Mouse (Mus musculus): Measurements from ENCODE around the gene Tmprss4.

Gene Tmprss4

DNA sequence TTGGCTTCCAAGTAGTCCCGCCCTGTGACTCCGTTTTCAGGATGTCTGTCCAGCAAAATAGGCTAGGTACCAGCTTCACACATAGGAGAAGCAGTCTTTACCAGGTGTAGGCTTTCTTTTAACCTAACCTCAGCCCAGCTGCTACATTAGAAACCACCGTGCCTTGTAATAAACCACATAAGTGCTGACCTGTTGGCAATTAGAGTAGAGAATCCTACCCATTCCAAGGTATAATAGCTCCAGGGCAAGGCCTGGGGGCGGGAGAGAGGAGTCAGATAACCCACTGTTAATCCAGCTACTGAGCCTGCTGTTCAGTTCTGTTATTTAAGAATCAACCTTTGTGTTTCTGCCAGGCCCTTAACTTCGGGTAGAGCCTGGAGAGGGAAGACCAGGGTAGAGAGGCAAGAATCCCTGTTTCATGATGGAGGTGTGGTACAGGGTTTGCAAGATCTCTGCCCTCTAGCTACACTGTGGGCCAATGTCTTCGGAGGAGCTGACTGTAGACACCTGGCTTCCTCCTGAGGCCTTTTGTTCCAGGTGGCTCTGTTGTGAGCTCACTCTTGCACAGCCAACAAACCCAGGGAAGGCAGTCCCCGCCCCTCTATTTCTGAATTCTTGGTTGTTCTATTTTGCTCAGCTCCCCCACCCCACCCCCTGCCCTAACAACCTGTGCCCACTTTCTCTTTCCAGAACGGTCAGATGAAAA is 7.6 kb downstream of the Tmprss4 start:
- DNase-seq (ENCODE audit: low spot score): no peak

DNA sequence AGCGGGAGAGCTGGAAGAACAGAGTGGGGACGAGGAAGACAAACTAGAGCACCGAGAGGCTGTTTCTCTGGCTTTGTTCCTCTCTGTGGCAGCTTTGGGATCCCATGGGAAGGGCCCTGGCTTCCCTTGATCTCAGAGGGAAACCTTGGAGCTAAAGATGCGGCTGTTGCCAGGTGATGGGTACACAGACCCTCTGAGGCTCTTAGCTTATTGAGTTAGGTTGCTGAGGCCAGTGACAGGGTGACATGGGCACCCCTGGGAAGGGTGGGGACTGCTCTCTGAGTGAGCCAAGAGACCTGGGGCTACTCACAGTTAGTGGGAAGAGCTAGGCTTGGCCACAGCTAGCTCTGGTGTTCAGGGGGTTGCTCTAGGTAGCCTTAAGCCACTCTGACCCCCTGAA is 8.4 kb downstream of the Tmprss4 start:
- no peak for DNase-seq (ENCODE audit: low spot score)

DNA sequence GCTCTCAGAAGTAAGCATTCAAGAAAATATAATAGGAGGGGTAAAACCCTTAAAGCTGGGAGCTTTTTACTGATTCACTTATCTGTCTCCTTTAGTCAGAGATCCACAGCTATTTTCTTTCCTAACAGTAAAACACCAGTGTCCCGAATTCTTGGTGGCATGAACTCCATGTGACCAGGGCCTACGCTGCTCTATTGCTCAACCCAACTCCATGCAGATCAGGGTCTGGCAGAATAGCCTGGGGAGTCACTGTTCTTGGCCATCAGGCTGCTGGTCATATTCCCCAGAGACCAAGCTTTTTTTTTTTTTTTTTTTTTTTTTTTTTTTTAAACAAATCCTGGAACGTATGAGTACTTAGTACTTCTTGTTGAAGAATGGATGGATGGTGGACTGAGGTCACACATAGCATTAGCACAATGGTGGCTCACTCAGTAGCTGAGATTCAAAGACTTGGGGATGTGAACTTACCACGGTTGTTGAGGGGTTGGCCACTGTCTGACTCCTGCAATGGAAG is 14.2 kb downstream of the Tmprss4 start:
- DNase-seq (ENCODE audit: low spot score): no peak

DNA sequence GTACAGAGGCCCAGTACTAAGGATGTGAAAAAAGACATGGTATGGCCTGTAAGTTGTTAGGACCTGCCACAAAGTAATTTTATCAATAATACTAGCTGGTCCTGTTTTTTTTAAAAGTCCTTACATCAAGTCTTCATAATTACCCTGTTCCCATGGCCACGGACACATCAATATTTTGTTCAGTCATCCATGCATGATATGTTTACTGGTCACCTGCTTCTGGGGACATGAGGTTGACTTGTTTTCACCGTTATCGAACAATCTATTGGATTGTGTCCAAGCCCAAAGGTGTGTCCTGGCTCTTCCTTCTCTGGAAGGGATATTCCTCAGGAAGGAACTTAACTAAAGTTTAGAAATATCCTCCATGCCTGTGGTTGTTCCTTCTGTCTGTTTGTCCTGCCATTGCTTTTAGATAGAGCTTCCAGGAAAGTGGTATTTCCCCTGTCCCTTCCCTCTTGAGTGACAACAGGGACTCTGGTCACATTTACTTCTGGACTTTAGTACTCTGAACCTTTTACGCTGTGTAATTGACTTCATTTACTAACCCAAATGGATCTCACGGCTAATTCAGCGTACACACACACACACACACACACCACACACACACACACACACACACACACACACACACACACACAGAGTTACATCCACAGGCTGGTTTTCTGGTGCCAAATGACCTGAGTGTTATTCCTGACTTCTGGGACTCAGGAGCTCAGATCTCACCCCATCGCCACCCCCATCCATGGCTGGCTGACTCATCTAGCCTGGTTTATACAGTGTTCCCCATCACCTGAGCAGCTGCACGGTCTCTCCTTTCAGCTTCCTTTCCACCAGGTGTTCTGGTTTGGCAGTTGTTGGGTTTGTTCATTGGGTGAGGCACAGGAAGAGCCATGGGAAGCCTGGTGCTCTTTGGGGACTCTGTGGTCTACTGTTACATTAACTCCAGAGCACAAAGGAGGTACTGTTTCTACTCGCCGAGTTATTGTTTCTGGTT is 15.0 kb downstream of the Tmprss4 start:
- DNase-seq (ENCODE audit: low spot score): no peak

DNA sequence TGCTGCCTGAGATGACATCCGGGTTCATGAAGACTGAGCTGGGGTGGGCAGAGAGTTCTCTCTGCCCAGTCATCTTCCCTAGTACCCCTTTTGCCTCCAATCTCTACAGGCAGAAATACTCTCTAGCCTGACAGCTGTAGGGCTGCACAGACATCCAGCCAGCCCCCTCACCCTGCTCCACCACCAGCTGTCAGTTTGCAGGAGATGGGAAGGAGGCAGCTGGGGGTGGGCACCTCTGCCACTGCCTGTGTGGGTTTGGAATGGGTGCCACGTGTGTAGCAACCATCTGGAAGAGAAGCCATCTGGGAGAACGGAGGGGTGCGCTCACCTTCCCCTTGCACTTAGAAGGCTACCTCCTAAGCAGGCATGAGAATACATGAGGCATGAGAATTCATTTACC is 18.6 kb downstream of the Tmprss4 start:
- no peak for DNase-seq (ENCODE audit: low spot score)

- no peak for DNase-seq (ENCODE audit: low spot score)
Measured at GRCm38 (mm10) chr9:45183266-45183665, 20.6 kb downstream of the Tmprss4 start.

GRCm38 (mm10) chr9:45182521-45182920 is 21.4 kb downstream of the Tmprss4 start:
- DNase-seq (ENCODE audit: low spot score): no peak

DNA sequence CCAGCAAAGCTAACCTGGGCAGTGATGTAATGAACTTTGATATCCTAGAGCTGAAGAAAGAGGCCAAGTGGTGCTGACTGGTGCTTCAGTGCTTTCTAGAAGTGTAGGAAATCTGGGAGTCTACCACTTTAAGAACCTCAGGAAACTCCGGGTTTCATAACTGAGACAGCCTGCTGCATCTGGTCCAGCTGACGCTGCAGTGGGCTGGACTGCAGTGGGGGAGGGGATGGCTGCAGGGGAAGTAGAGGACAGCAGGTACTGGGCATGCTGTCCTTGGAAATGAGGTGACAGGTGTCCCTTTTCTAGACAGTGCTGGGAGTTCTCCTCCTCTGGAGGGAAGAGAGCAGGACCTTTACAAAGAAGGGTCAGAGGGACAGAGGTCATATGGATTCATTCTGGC is 22.1 kb downstream of the Tmprss4 start, which contains the start of gene BC049352:
Gene BC049352, plus strand, starts transcription at position 238 of the 400 bp plus-strand sequence.
- no peak for DNase-seq (ENCODE audit: low spot score)

GRCm38 (mm10) chr9:45179282-45179681 is 24.6 kb downstream of the Tmprss4 start:
- DNase-seq (ENCODE audit: low spot score): no peak

GRCm38 (mm10) chr9:45173475-45173874 is 30.4 kb downstream of the Tmprss4 start:
- no peak for DNase-seq (ENCODE audit: low spot score)

GRCm38 (mm10) chr9:45171073-45171610 is 32.8 kb downstream of the Tmprss4 start:
- DNase-seq (ENCODE audit: low spot score): no peak

DNA sequence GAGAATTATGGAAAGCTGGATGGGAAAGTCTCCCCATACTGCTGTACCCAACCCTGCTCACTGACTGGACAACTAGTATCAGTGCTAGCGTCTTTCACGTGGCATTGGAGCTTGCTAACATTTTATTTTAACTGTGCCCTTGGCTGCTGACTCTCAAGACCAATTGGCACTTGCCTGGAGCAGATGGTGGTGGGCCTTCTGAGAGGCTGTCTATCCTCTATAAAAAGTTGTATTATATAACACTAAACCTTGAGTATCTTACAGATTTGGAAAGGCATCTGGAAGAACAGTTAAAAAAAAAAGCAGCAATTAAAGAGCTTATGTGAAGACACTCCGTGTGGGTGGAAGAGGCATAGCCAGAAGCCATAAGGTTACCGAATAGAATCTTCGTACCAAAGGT is 33.7 kb downstream of the Tmprss4 start:
- DNase-seq (ENCODE audit: low spot score): no peak

DNA sequence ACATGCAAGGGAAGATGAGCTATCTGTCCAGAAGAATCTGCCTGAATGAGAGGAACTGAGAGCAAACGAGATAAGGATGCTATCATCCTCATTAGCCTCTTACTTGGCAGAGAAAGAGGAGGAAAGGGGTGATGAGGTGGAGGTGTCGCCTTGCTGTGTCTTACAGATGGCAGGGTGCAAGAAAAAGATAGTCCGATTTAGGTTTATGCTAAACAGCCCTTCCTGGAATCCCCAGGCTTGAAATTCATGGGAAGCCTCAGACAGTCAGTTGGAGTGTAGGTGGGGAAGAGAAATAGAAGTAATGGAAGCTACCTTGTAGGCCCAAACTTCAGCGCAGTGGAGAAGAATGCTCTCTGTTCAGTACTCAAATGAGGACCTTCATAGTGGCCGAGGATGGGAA is 36.0 kb downstream of the Tmprss4 start:
- DNase-seq (ENCODE audit: low spot score): no peak

DNA sequence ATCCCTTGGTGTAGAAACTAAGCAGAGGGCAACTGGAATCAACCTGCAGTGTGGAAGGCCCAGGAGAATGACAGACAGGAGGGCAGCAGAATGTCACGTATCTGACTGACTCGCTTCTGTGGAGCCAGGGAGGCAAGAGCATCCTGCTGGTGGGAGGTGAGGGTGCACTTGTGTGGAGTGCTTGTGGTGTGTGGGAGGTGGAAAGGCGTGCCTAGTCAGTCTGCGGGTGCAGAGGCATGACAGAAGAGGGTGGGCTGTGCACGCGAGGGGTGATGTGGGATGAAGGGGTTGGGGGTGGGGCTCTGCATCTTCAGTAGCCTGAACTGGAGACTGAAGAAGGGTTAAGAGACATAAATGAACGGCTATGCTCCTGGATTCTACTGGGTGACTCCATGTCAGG is 50.5 kb downstream of the Tmprss4 start:
- no peak for DNase-seq (ENCODE audit: low spot score)

DNA sequence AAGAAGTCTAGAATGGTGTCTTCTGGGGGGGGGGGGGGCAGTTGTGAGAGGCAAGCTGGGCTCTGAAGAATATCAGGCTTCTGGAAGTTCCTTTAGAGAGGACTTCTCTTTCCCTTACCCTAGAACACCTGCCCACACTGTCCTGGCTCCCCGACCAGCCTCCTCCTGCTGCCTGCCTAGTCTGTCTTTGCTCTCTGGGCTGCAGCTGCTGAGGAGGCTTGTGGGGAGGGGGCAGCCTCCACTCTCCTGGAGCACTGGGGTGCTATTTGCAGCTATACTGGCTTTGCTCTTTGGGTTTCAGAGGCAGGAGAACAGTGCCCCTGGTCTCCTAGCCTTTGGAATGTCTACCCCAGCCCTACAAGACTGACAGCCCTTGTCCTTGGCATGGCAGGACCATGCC is 53.0 kb downstream of the Tmprss4 start:
- no peak for DNase-seq (ENCODE audit: low spot score)

DNA sequence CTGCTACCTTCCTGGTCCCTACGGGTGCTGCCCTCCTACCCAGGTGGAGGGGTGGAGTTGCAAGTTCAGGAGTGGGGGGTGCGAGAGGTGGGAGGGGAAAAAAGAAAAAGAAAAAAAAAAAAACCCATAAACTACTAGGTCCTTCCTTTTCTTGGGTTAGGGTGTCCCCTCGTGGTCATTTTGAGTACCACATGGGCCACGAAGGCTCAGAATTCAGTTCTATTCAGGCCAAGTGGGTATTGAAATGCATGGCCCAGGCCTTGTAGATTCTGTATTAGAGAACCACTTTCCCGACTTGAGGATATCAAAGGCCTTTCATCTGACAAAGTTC is 57.7 kb downstream of the Tmprss4 start:
- DNase-seq (ENCODE audit: low spot score): no peak

DNA sequence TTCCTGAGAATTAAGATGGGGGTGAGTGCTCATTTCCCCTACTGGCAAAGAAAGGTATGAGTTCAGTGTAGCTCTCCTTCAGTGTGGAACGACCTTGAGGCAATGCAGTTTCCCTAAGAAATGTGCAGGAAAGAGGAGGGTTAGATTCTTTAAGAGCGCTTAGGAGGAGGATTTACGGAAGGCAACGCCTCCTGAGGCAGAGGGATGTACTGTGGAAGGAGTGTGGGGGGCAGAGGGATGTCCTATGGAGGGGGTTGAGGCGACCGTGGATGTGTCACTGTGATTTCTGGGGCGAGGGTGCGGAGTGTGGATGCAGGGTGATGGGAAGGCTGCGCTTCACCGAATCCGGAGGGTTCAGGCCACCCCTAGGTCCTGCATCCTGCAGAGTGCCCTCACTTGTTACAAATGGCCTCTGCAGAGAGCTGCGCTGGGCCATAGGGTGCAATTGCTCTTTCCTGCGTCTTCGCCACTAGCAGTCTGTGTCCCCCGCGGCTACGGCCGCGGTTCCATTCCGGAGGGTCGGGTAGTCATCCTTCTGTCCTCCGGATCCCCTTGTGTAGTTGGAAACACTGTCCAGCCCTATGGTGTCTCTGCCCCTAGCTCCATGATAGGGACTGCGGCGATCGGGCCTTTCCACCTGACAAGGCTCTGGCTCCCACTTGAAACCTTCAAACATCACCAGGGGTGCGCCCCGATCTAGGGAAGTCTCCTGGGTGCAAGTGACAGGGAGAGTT is 58.2 kb downstream of the Tmprss4 start:
- no peak for DNase-seq (ENCODE audit: low spot score)

- no peak for DNase-seq (ENCODE audit: low spot score)
Measured at GRCm38 (mm10) chr9:45142686-45143085, 61.2 kb downstream of the Tmprss4 start.

GRCm38 (mm10) chr9:45140945-45141344 is 62.9 kb downstream of the Tmprss4 start:
- no peak for DNase-seq (ENCODE audit: low spot score)

- DNase-seq (ENCODE audit: low spot score): no peak
Measured at GRCm38 (mm10) chr9:45139082-45139481, 64.8 kb downstream of the Tmprss4 start.

DNA sequence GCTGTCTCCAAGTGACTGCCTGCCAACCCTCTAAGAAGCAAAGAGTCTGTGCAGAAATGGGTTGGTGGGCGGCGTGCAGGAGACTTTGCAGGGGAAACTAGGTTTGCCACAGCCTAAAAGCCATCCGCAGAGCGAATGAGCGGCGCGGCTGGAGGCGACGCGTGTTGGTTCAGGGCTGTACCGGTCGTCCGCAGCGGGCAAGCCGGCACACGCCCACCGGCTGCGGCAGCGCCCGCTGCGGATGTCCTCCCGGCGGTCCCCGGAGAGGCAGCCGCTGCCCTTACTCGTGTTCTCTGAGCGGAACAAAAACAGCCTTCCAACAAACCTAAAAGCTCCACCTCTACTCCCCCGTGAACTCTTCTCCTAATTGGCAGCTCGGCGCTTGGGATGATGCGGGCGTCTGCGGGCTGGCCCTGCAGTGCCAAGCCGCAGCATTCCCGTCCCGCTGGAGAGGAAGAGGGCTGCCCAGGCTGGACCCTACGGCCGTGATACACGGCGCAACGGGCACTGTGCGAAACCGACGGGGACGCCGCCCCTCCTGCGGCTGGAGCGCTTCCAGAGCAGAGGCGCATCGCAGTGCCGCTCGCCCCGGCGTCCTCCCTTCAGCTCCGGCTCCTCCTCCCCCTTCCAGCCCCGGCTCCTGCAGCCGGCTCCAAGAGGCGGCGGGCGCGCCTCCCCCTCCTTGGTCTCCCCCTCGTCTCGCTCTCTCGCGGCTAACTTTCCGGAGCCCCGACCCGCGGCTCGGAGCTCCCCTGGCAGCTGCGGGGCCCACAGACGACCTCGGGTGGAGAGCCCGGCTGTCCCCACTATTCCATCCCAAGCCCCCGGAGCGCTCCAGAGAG is 65.5 kb downstream of the Tmprss4 start, which contains the start of gene Scn4b:
Gene Scn4b, plus strand, starts transcription at position 205 of the 842 bp plus-strand sequence.
- no peak for DNase-seq (ENCODE audit: low spot score)
